Mouse (Mus musculus): Measurements from ENCODE around the gene Mcoln2.
"Not testable (repeated sequence)": the region's sequence is repeated elsewhere in the genome, so short reads cannot be mapped to it uniquely, and the experiment has no call there.

The Mcoln2 gene

GRCm38 (mm10) chr3:146192507-146192906, 42.9 kb downstream of the Mcoln2 start:
- DNase-seq: no peak

- no peak for DNase-seq
Measured at GRCm38 (mm10) chr3:146195153-146195552, 45.5 kb downstream of the Mcoln2 start.

GRCm38 (mm10) chr3:146196301-146196700, 46.7 kb downstream of the Mcoln2 start:
- DNase-seq: no peak

- DNase-seq: no peak
Measured at GRCm38 (mm10) chr3:146196780-146197743, 47.4 kb downstream of the Mcoln2 start.

GRCm38 (mm10) chr3:146197785-146198184, 48.2 kb downstream of the Mcoln2 start:
- no peak for DNase-seq

GRCm38 (mm10) chr3:146198803-146199481, 49.3 kb downstream of the Mcoln2 start:
- DNase-seq: no peak

GRCm38 (mm10) chr3:146199486-146199885, 49.9 kb downstream of the Mcoln2 start:
- no peak for DNase-seq

- DNase-seq: no peak
Measured at GRCm38 (mm10) chr3:146204375-146204774, 54.7 kb downstream of the Mcoln2 start.

GRCm38 (mm10) chr3:146205305-146205704, 55.7 kb downstream of the Mcoln2 start:
- DNase-seq: no peak

- no peak for DNase-seq
Measured at GRCm38 (mm10) chr3:146206635-146207034, 57.0 kb downstream of the Mcoln2 start.

- no peak for DNase-seq
Measured at GRCm38 (mm10) chr3:146207440-146207839, 57.8 kb downstream of the Mcoln2 start.

- not testable (repeated sequence) for DNase-seq
Measured at GRCm38 (mm10) chr3:146209759-146210158, 60.1 kb downstream of the Mcoln2 start.

GRCm38 (mm10) chr3:146211141-146211747, 61.6 kb downstream of the Mcoln2 start:
- no peak for DNase-seq

GRCm38 (mm10) chr3:146211964-146212363, 62.3 kb downstream of the Mcoln2 start:
- no peak for DNase-seq

- DNase-seq: no peak
Measured at GRCm38 (mm10) chr3:146213336-146213735, 63.7 kb downstream of the Mcoln2 start.

GRCm38 (mm10) chr3:146216561-146216960, 66.9 kb downstream of the Mcoln2 start:
- DNase-seq: no peak

- peak; percentile 89 for DNase-seq
Measured at GRCm38 (mm10) chr3:146220776-146221486, 71.3 kb downstream of the Mcoln2 start, which contains the start of gene Lpar3. Lpar3 (plus strand) TSS chr3:146220963.

GRCm38 (mm10) chr3:146224271-146224670, 74.6 kb downstream of the Mcoln2 start:
- peak; percentile 72 for DNase-seq

GRCm38 (mm10) chr3:146225061-146225761, 75.6 kb downstream of the Mcoln2 start:
- DNase-seq: no peak

- DNase-seq: no peak
Measured at GRCm38 (mm10) chr3:146227427-146227826, 77.8 kb downstream of the Mcoln2 start.

- DNase-seq: no peak
Measured at GRCm38 (mm10) chr3:146228559-146229310, 79.1 kb downstream of the Mcoln2 start.

Data from lung, postnatal 36 days (tissue).